Mouse (Mus musculus): ENCODE data around the gene Tarbp2.
A peak's percentile ranks its signal among the peaks of the same experiment; 100 is the strongest.

Gene Tarbp2

GRCm38 (mm10) chr15:102526111-102527002 is 8.4 kb downstream of the Tarbp2 start:
- DNase-seq, result peak; percentile 36

DNA sequence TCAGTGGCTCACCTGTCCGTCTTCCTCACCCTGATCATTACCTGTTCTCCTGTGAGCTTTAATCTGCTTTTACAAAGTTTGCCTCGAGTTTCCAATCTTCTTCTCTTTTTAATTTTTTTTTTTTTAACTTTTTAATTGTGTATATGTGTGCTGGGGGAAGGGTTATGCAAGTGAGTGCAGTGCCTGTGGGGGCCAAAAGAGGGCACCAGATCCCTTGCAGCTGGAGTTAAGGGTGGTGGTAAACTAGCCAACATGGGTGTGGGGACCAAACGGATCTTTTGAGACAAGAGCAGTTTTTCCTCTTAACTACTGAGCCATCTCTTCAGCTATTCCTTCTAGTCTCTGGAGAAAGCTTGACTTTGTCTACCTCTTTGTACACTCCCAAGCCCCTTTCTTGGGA is 9.9 kb downstream of the Tarbp2 start:
- peak; percentile 28 for DNase-seq

GRCm38 (mm10) chr15:102528396-102528795 is 10.4 kb downstream of the Tarbp2 start:
- no peak for DNase-seq

- no peak for DNase-seq
Observed at GRCm38 (mm10) chr15:102530566-102530965, 12.6 kb downstream of the Tarbp2 start.

DNA sequence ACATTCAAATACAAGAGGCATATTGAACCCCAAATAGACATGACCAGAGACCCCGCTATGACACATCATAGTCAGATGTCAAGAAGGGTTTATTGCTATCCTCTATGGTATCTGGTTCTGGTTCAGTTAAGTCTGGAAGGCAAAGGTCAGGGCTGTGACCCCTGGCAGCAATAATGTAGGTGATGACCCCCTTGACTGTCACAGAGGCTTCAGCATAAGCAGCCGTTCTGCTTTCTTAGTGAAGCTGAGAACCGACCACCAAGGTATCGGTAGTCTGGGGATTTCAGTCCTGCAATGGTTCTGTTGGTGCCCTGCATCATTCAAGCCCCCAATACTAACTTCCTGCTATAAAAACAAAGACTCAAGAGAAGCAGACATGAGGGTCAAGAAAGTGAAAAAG is 13.6 kb downstream of the Tarbp2 start:
- no peak for DNase-seq

- no peak for DNase-seq
Observed at GRCm38 (mm10) chr15:102532106-102532900, 14.3 kb downstream of the Tarbp2 start.

DNA sequence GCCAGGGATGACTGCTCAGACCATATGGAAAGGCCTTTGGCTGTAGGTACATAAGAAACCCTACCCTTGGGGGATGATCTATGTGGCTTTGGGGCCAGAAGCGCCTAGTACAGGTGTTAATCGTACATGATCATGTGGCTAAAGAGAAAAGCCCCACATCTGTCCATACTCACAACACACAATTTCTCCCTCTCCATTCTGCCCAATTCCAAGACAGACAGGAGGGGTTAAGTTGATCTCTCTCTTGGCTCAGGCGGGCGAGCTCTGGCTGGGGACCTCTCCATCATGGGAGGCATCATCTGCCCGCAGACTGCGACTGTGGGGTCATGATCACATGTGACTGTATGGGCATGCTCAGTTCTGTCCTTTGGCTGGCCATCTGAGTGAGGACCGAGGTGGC is 15.9 kb downstream of the Tarbp2 start:
- no peak for DNase-seq

GRCm38 (mm10) chr15:102544801-102545200 is 26.8 kb downstream of the Tarbp2 start:
- no peak for DNase-seq

DNA sequence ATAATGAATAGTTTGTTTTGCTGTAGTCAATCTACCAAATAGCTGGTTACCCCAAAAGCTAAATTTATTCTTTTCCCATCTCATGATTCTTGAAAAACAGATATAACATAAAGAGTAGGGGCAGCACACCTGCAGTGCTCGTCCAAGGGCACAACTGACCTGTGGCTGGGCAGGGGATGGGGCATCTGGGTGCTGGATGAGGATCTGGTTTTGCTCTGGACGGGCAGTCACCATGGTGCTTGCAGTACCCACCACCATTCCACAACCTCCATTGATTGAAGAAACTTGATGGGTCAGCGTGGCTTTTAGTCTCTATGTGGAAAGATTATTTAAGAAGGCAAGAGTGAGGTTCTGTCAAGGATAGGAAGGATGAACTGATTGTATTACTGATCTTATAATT is 28.3 kb downstream of the Tarbp2 start:
- DNase-seq, result no peak

GRCm38 (mm10) chr15:102546677-102547427 is 28.9 kb downstream of the Tarbp2 start:
- DNase-seq, result no peak

DNA sequence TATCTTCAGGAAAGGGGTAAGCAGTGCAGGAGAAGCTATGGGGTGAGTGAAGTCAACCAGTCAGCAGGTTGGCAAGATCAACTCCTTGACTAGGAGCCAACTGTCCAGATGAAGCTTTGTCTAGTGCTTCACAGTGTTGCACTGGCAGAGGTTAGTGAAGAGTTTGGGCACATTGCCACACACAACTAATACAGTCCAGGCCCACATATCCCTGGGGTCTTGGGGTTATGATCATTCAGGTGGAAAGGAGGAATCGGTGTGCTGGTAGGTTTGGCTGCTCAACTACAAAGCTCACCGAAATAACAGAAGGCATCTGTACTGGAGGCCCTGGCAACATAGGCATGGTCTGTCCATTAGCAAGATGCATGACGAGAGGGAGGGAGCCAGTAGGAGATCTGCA is 29.5 kb downstream of the Tarbp2 start:
- DNase-seq, result no peak

DNA sequence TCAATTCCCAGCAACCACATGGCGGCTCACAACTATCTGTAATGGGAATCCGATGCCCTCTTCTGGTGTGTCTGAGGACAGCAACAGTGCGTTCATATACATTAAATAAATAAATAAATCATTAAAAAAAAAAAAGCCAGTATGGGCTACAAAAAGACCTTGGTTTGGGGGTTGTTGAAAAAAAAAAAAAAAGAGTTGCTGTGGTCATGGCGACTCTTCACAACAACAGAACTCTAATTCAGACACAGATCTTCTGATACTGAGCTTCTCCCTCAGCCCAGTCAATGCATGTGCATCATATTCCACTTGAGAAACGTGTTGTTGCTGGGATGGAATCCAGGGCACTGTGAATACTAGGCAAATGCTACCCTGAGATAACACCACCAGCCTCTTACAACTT is 34.6 kb downstream of the Tarbp2 start:
- DNase-seq, result no peak

DNA sequence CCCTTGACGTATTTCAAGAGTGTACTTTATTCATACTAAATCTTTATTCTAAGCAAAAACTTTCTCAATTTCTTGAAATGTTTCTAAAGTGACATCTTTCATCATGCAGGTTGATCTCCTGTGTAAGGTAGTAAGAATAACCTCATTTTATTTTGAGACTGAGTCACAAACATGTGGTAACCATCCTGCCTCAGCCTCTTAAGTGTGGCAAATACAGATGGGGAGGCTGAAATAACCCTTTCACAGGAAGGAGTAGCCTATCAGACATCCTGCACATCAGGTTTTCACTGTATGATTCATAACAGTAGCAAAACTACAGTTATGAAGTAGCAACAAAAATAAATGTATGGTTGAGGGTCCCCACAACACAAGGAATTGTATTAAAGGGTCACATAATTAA is 37.6 kb downstream of the Tarbp2 start:
- no peak for DNase-seq

- no peak for DNase-seq
Observed at GRCm38 (mm10) chr15:102557580-102557979, 39.6 kb downstream of the Tarbp2 start.

- no peak for DNase-seq
Observed at GRCm38 (mm10) chr15:102562491-102562890, 44.5 kb downstream of the Tarbp2 start.

DNA sequence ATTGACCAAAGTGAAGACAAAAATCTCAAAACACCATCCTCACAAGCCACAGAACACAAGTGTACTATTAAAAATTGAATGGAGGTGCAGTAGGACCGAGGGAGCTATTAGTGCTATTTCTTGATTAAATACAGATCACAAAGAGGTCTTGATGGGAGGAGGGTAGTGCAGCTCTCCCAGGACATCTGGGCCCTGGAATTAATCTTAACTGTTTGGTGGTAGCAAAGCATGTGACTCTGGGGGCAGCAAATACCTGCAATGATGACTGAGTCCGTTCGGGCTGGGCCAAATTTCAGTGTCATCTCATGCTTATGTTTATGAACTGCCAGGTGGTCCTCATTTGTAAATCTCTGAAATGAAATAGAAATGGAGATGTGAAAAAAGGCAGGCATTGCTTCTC is 45.1 kb downstream of the Tarbp2 start:
- no peak for DNase-seq

DNA sequence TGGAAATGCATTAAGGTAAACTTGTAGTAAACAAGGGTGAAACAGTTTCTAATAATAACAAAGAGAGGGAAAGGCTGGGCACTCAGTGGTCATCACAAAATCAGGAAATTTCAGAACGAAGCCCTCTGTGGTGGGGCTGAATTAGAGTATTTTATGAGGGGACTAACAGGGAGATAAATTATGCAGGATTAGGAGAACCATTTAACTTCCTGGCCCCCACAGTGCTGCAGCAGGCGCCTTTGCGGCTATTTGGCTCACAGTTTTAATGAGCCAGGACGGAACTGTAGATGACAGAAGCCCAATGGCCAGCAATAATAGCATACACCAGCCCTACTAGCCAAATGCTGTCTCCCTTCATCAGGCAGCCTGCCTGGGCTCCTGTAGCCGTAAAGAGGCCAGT is 45.7 kb downstream of the Tarbp2 start:
- no peak for DNase-seq

GRCm38 (mm10) chr15:102567849-102568248 is 49.9 kb downstream of the Tarbp2 start:
- no peak for DNase-seq

DNA sequence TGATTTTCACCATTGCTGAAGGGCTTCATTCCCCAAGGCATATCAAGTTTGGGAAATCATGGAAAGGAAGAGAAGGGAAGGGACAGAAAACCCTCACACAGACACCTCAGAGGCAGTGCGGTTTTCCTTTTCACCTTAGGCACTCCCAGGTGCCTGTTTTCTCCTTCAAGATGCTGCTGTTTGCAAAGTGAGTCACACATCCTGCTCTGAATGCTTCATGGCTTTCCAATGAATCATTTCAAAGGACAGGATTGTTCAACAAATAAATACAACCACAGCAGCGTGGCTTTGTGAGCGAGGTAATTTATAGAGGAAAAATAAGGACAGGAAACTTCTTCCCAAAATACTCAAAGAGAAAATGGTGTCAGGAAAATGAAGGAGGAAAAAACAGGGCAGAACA is 54.1 kb downstream of the Tarbp2 start:
- DNase-seq, result no peak
